Mouse (Mus musculus) brown adipose tissue, adult 24 weeks (tissue): ENCODE results near the gene Gphb5. TPM values are rescaled to one million over a fixed set of nuclear protein-coding genes. Genes with fewer than 3 reads are reported as not detected.

Source experiments
- H3K27ac ChIP-seq: fragments of 200-500 bp; replicated peaks from 2 replicates; pipeline ENCODE4 v1.5.1; 2012; ENCODE audit warnings: low read depth, mild to moderate bottlenecking, low read length
- H3K4me1 ChIP-seq: fragments of 200-500 bp; 2 replicates; pipeline ENCODE4 v1.6.1; 2012; ENCODE audit warnings: low read length, mixed read lengths; ENCODE audit not compliant: control insufficient read depth, insufficient read depth, insufficient read length
- H3K4me3 ChIP-seq: fragments of 200-500 bp; 2 replicates; pipeline ENCODE4 v1.5.1; 2012; ENCODE audit warnings: low read depth, mild to moderate bottlenecking, low read length, moderate library complexity; ENCODE audit not compliant: insufficient read depth
- polyA plus RNA-seq: library from polyadenylated mRNA; stranded (reverse); fragments of >200 nt; gene quantifications from 2 replicates; pipeline ENCODE4 v1.2.4, GENCODE M21; 2012; ENCODE audit not compliant: missing spikeins, insufficient read depth, insufficient read length

The Gphb5 gene
- polyA plus RNA-seq, 1 experiment: not detected

DNA sequence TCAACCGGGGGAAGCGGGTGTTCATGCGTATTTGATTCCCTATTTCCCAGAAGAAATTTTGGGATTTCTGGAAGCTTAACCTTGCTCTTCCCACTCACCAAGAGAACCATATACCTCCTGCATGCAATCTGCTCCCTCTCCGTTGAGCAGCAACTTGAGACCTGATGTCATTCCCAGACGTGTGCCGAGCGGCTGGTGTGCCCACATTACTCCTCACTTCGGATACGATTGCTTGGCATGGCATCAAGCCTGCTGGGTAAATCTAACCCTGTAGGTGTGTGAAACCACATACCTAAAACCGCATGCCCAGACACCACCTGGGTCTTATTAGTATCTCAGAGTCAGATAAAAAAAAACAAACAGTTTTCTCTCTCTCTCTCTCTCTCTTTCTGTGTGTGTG, 42.1 kb downstream of the Gphb5 start:
- Histone ChIP-seq H3K27ac (no peak overlapping the region), H3K4me1 (no peaks in the 10 kb centered on the region), H3K4me3 (no peak overlapping the region)

GRCm38 (mm10) chr12:75369418-75369851, 47.1 kb downstream of the Gphb5 start:
- Histone ChIP-seq H3K27ac (peak overlapping the region; percentile 40), H3K4me1 (peaks cover 13% of the 10 kb centered on the region), H3K4me3 (no peak overlapping the region)

DNA sequence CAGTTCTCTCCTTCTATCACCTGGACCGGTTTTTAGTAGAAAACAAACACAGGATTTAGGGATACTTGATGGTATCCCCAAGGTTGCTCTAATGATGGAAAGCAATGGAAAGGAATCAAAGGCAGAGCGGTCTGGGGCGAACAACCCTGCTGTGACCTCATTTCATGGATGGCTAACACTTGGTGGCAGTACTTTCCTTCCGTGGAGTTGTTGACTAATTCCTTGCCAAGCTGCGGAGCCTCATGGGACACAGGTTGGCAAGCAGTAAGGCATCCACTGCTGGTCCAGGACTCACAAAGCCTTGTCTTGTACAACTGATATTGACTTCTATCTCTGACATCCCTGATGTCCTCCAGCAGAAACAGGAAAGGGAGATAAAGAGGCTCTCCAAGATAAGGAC, 48.1 kb downstream of the Gphb5 start:
- Histone ChIP-seq H3K4me1 (peaks cover 13% of the 10 kb centered on the region), H3K27ac (peak overlapping the region; percentile 67), H3K4me3 (no peak overlapping the region)

GRCm38 (mm10) chr12:75367371-75367770, 49.2 kb downstream of the Gphb5 start:
- H3K27ac ChIP-seq: peak overlapping the region; percentile 45

DNA sequence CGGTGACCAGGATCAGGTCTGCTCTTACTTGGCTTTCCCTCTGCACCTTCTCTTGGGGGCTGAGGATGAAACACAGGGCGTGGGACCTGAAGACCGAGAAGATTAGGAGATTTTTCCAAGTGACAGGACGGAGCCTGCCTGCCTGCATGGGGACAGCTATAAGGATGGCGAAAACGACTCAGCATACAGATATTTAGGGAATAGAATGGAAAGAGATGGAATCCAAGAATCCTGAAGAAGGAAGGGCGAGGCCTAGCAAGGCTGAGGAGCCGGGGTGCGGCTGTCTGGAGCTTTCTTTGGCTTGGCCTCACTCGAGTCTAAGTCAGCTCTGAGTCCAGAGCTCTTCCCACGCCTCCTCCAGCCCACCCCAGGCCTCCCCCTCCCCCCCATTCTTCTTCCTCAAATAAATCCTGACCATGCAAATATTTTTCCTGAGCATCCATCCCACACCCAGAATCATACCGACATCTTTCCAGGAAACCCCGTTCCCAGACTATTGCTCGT, 50.9 kb downstream of the Gphb5 start:
- H3K4me3 ChIP-seq: no peak overlapping the region
- peaks cover 13% of the 10 kb centered on the region for H3K4me1 ChIP-seq
- peak overlapping the region; percentile 49 for H3K27ac ChIP-seq

More at GRCm38 (mm10) chr12:75367371-75367770, 49.2 kb downstream of the Gphb5 start:
- no peak overlapping the region for H3K4me3 ChIP-seq
- peaks cover 13% of the 10 kb centered on the region for H3K4me1 ChIP-seq

DNA sequence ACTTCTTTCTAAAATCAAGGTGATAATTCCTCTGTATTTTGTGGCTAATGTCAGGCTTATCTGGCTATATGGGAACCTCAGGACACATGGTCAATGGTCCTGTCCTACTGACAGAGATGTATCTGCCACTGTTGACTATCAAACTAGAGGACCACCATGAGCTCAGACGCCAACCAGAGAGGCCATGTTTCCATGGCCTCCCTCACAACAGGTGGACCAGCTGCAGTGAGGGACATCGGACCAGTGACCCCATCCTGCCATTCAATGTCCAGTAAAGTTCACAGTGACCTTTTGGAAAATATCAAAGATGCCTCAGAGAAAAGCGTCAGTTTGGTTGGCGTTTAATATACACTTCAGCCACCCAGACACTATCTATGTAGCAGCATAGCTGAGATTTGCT, 52.2 kb downstream of the Gphb5 start:
- H3K4me1 ChIP-seq: peaks cover 17% of the 10 kb centered on the region
- H3K4me3 ChIP-seq: no peak overlapping the region
- no peak overlapping the region for H3K27ac ChIP-seq

GRCm38 (mm10) chr12:75362456-75362855, 54.1 kb downstream of the Gphb5 start:
- Histone ChIP-seq H3K4me3 (no peak overlapping the region), H3K4me1 (peaks cover 5% of the 10 kb centered on the region), H3K27ac (no peak overlapping the region)

Other genes with a start within 250 kb of the Gphb5 start
- gene Kcnh5, start 239.4 kb downstream of the Gphb5 start, polyA plus RNA-seq: not detected in 2 replicates
- gene Rhoj, start 108.5 kb downstream of the Gphb5 start, polyA plus RNA-seq: 14.4 and 16.0 TPM in 2 replicates
- gene Ppp2r5e, start 179.5 kb upstream of the Gphb5 start, polyA plus RNA-seq: 18.0 and 21.6 TPM in 2 replicates